Mouse (Mus musculus) forebrain, embryonic 12.5 days (tissue): ENCODE data around the gene Gm20388. TPM values are rescaled to one million over a fixed set of nuclear protein-coding genes. Genes with fewer than 3 reads are reported as not detected.

Experiments
- ATAC-seq: fragments of 200-750 bp; cut with Nextera tagmentation; 2 replicates; pipeline ENCODE4 v1.8.0; 2017; ENCODE audit warnings: moderate TSS enrichment; ENCODE audit not compliant: low FRiP score
- H3K27ac ChIP-seq: fragments of 300-500 bp; sonication (generic); 2 replicates; pipeline ENCODE4 v1.5.1; 2016; ENCODE audit warnings: mild to moderate bottlenecking
- H3K27me3 ChIP-seq: fragments of 300-500 bp; sonication (generic); 2 replicates; pipeline ENCODE4 v1.6.1; 2016; ENCODE audit warnings: mild to moderate bottlenecking
- H3K36me3 ChIP-seq: fragments of 300-500 bp; sonication (generic); replicated peaks from 2 replicates; pipeline ENCODE4 v1.6.1; 2016; ENCODE audit warnings: mild to moderate bottlenecking
- H3K4me1 ChIP-seq: fragments of 300-500 bp; sonication (generic); 2 replicates; pipeline ENCODE4 v1.6.1; 2016
- H3K4me2 ChIP-seq: fragments of 300-500 bp; sonication (generic); 2 replicates; pipeline ENCODE4 v1.6.1; 2016; ENCODE audit warnings: mild to moderate bottlenecking, moderate library complexity
- H3K4me3 ChIP-seq: fragments of 300-500 bp; sonication (generic); replicated peaks from 2 replicates; pipeline ENCODE4 v1.5.1; 2016; ENCODE audit warnings: mild to moderate bottlenecking
- H3K9ac ChIP-seq: fragments of 300-500 bp; sonication (generic); 2 replicates; pipeline ENCODE4 v1.6.1; 2016; ENCODE audit warnings: mild to moderate bottlenecking
- H3K9me3 ChIP-seq: fragments of 300-500 bp; sonication (generic); 2 replicates; pipeline ENCODE4 v1.6.1; 2016
- WGBS: fragments of 180-500 bp; shearing (Covaris S2); methylation state at CpG from one replicate; pipeline ENCODE4 v1.1.7; 2016; 5-methylcytosine and 5-hydroxymethylcytosine counted together
- polyA plus RNA-seq: library from polyadenylated mRNA; unstranded; fragments of >200 nt; fragmentation: Nextera tagmentation; extraction: Ambion mirVana; gene quantifications from 2 replicates; pipeline ENCODE4 v1.2.1, GENCODE M21; 2016

Gene Gm20388
- polyA plus RNA-seq, 1 experiment from 2014 or later = not detected

GRCm38 (mm10) chr8:122276308-122276707, 2365.7 kb downstream of the Gm20388 start:
- H3K4me2 ChIP-seq = no peak overlapping the region
- WGBS = 88% methylated on average over 5 of the region's 5 CpGs
- H3K27me3 ChIP-seq = peaks cover 23% of the 10 kb centered on the region
- no peaks in the 10 kb centered on the region for H3K9me3 ChIP-seq
- no peak for ATAC-seq
- no peak overlapping the region for H3K4me3 ChIP-seq
- no peak overlapping the region for H3K9ac ChIP-seq
- H3K27ac ChIP-seq = no peak overlapping the region
- peaks cover 19% of the 10 kb centered on the region for H3K4me1 ChIP-seq
- H3K36me3 ChIP-seq = no peaks in the 10 kb centered on the region

- no peaks in the 10 kb centered on the region for H3K9me3 ChIP-seq
- 79% methylated on average over 18 of the region's 18 CpGs for WGBS
- H3K4me1 ChIP-seq = peaks cover 22% of the 10 kb centered on the region
- no peaks in the 10 kb centered on the region for H3K36me3 ChIP-seq
- H3K27ac ChIP-seq = no peak overlapping the region
- H3K4me2 ChIP-seq = no peak overlapping the region
- H3K4me3 ChIP-seq = no peak overlapping the region
- H3K9ac ChIP-seq = no peak overlapping the region
- peaks cover 21% of the 10 kb centered on the region for H3K27me3 ChIP-seq
- no peak for ATAC-seq
Observed at GRCm38 (mm10) chr8:122277204-122277995, 2366.8 kb downstream of the Gm20388 start.

- no peak for ATAC-seq
- Histone ChIP-seq H3K4me1 (peaks cover 40% of the 10 kb centered on the region), H3K27me3 (peaks cover 45% of the 10 kb centered on the region), H3K9me3 (no peaks in the 10 kb centered on the region), H3K27ac (no peak overlapping the region), H3K4me3 (no peak overlapping the region), H3K9ac (no peak overlapping the region), H3K4me2 (no peak overlapping the region), H3K36me3 (no peaks in the 10 kb centered on the region)
- WGBS = 85% methylated on average over 4 of the region's 4 CpGs
Observed at GRCm38 (mm10) chr8:122280156-122280555, 2369.5 kb downstream of the Gm20388 start.

DNA sequence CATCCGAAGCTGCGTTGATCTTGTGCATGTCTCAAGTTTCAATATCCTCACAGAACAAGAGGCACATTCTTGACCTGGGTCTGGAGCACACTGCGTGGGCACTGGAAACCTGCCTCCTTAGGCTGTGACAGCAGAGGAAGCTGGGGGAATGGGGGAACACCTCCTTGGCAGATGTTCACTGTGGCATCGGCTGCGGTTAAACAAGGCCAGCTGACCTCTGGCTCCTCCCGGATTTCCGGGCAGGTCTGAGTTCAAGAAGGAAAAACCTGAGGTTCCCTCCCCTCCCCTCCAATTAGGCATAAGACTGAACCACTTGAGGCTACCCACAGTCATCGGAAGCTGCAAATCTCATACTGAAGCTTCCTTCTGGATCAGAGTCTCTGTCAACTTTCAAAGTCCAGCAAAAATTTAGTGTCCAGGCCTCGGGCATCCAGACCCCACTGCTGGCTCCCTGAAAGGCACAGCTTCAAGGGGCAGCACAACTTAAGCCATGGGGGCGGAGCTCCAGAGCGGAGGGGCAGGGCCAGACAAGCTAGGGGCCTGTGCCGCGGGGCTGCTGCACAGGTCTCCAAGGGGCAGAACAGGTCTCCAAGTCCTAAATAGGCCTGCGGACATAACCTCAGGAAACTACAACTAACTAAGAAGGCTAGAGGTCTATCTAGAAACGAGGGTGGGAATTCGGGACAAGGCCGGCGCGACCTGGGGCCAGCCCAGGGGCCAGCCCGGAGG, 2370.1 kb downstream of the Gm20388 start:
- 13% methylated on average over 20 of the region's 20 CpGs for WGBS
- Histone ChIP-seq H3K36me3 (no peaks in the 10 kb centered on the region), H3K4me1 (peaks cover 45% of the 10 kb centered on the region), H3K9ac (no peak overlapping the region; the same call in 1 of the 2 replicates), H3K4me2 (peak overlapping the region; percentile 98), H3K9me3 (no peaks in the 10 kb centered on the region), H3K27ac (peak overlapping the region; percentile 67), H3K4me3 (peak overlapping the region; percentile 56), H3K27me3 (peaks cover 47% of the 10 kb centered on the region)
- ATAC-seq = peak; percentile 46

GRCm38 (mm10) chr8:122281317-122282034, 2370.8 kb downstream of the Gm20388 start:
- peaks cover 50% of the 10 kb centered on the region for H3K4me1 ChIP-seq
- peaks cover 48% of the 10 kb centered on the region for H3K27me3 ChIP-seq

DNA sequence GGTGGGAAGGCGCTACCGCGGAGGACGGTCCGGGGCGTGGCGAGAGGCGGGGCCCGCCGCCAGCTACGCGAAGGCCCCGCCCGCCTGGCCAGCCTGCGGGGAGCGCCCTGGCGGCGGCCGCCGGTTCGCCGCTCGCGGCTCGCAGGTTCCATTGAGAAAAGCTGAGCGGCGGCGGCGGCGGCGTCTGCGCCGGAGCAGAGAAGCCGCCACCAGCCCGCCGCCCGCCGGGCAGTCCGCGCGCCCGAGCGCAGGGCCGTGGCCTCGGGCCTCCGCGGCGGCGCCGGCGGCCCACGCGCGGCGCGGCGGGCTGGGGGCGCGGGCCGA, 2371.4 kb downstream of the Gm20388 start, which contains the start of gene Zfpm1:
Zfpm1 (plus strand) TSS at position 107 of the 324 bp plus-strand sequence.
- peak within 1 kb of the TSS; percentile 68 for H3K9ac ChIP-seq
- WGBS = under 1% methylated on average over 30 of the region's 60 CpGs
- H3K4me3 ChIP-seq = peak within 1 kb of the TSS; percentile 56
- H3K36me3 ChIP-seq = no peaks in the 10 kb centered on the region
- peaks cover 52% of the 10 kb centered on the region for H3K27me3 ChIP-seq
- no peaks in the 10 kb centered on the region for H3K9me3 ChIP-seq
- H3K4me1 ChIP-seq = peaks cover 53% of the 10 kb centered on the region
- H3K4me2 ChIP-seq = peak within 1 kb of the TSS; percentile 98
- no peak for ATAC-seq
- H3K27ac ChIP-seq = peak within 1 kb of the TSS; percentile 69

More at GRCm38 (mm10) chr8:122281317-122282034, 2370.8 kb downstream of the Gm20388 start:
- peak overlapping the region; percentile 56 for H3K4me3 ChIP-seq
- peak overlapping the region; percentile 68 for H3K9ac ChIP-seq
- under 1% methylated on average over 41 of the region's 47 CpGs for WGBS
- no peaks in the 10 kb centered on the region for H3K9me3 ChIP-seq
- peak overlapping the region; percentile 98 for H3K4me2 ChIP-seq
- ATAC-seq = peak; percentile 91
- H3K36me3 ChIP-seq = no peaks in the 10 kb centered on the region
- peak overlapping the region; percentile 69 for H3K27ac ChIP-seq

DNA sequence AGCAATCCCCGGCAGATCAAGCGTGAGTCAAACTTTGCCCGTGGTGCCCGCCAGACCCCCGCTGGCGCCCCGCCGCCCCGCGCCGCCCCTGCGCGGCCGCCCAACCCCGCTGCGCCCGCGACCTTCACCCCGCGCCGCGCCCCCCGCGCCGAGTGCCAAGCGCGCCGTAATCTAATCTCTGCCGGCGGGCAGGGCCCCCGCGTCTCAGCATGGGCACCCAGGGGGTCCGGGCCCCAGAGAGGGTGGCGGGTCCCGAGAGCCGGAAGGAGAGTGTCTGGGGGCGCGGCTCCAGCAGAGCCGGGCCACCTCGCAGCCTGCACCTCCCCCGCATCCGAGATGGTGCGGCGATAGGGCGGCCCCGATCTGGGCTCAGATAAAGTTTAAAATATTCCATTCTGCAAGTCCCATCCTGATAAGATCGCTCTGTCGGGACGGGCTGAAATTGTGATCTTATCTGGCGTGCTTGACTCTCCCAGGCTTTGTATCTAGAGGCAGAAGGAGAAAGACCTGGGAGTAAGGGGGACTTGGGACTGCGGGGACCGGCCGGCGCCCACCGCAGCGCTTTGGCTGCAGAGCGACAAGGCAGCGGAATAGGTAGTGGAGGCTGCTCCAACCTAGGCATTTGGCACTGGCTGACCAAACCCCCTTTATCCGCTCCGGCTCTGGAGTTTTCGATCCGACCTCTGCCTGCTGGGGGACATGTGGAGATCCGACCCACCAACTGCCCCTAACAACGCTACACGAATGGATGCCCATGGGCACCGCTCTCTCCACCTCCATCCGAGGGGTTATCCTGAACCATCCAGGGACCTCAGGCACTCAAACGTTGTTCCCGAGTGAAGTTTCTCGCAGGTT, 2372.1 kb downstream of the Gm20388 start:
- peaks cover 53% of the 10 kb centered on the region for H3K4me1 ChIP-seq
- H3K9ac ChIP-seq = peak overlapping the region; percentile 68
- H3K27me3 ChIP-seq = peaks cover 58% of the 10 kb centered on the region
- H3K27ac ChIP-seq = no peak overlapping the region
- no peaks in the 10 kb centered on the region for H3K36me3 ChIP-seq
- no peak for ATAC-seq
- peak overlapping the region; percentile 56 for H3K4me3 ChIP-seq
- WGBS = under 1% methylated on average over 51 of the region's 70 CpGs
- H3K4me2 ChIP-seq = peak overlapping the region; percentile 98
- no peaks in the 10 kb centered on the region for H3K9me3 ChIP-seq

DNA sequence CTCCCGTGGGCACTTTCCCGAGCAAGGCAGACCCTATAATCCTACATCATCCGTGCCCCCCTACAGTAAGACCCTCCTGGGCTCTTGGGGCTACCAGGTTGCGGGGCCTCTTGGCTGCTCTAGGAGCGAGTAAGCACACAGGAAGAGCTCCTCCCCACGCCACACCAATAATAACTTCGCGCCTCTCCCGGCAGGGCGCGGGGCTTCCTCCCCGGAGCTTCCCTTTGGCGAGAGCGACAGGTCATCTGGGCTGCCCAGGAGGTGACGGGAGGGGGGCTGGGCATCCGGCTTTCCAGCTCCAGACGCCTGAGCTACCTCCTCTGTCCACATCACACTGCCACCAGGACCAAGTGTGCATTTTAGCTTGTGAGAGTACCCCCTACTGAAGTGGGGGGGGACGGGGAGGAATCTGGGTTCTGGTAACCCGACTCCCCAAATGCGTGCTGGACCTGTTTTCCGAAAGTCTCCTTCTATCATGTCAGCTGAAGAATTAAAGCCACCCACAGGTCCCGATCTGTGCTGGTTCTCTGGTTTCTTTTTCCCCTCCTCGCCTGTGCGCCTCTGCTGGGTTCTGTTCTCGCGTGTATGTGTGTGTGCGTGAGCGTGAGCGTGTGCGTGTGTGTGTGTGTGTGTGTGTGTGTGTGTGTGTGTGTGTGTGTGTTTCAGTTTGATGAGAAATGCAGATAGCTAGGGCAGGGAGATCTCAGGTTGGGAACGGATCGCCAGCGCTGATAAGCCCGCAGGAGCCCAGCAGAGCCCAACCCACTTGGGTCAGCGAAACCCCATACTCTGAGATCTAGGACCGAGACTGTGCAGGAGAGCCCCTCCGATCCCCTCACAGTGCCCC, 2372.9 kb downstream of the Gm20388 start:
- Histone ChIP-seq H3K4me3 (peak overlapping the region; percentile 56), H3K9ac (peak overlapping the region; percentile 48), H3K36me3 (no peaks in the 10 kb centered on the region), H3K4me1 (peaks cover 53% of the 10 kb centered on the region), H3K9me3 (no peaks in the 10 kb centered on the region), H3K4me2 (peak overlapping the region; percentile 98), H3K27me3 (peaks cover 63% of the 10 kb centered on the region), H3K27ac (peak overlapping the region; percentile 50; the same call in 1 of the 2 replicates)
- ATAC-seq = no peak
- WGBS = 1% methylated on average over 36 of the region's 37 CpGs

DNA sequence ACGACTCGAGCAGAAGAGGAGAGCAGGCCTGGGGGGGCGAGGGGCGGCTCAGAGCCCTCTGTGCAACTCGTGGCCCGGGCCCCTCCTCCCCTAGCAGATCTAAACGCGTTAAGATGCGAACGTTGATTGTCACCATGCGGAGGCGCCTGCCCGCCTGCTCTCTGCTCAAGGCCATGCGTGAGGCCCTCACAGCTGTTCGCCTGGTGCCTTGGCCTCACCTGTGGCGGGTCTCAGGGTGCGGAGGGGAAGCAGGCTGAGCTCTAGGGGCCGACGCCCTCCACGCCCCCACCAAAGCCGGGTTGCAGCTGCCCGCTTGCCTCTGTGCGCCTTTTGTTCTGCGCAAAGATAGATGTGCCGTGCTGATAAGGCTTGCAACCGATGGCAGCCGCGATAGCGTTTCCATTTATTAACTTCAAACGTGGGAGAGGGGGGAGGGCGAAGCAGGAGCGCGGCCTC, 2373.6 kb downstream of the Gm20388 start:
- peaks cover 53% of the 10 kb centered on the region for H3K4me1 ChIP-seq
- H3K9me3 ChIP-seq = no peaks in the 10 kb centered on the region
- under 1% methylated on average over 33 of the region's 33 CpGs for WGBS
- ATAC-seq = no peak
- H3K27ac ChIP-seq = peak overlapping the region; percentile 50; the same call in 1 of the 2 replicates
- peaks cover 66% of the 10 kb centered on the region for H3K27me3 ChIP-seq
- peak overlapping the region; percentile 48 for H3K9ac ChIP-seq
- peak overlapping the region; percentile 98 for H3K4me2 ChIP-seq
- H3K36me3 ChIP-seq = no peaks in the 10 kb centered on the region
- H3K4me3 ChIP-seq = peak overlapping the region; percentile 56

GRCm38 (mm10) chr8:122284659-122285261, 2374.1 kb downstream of the Gm20388 start:
- peak overlapping the region; percentile 56 for H3K4me3 ChIP-seq
- peak overlapping the region; percentile 50; the same call in 1 of the 2 replicates for H3K27ac ChIP-seq
- peaks cover 71% of the 10 kb centered on the region for H3K27me3 ChIP-seq
- 4% methylated on average over 21 of the region's 21 CpGs for WGBS
- no peaks in the 10 kb centered on the region for H3K36me3 ChIP-seq
- H3K9ac ChIP-seq = peak overlapping the region; percentile 48
- no peaks in the 10 kb centered on the region for H3K9me3 ChIP-seq
- peaks cover 55% of the 10 kb centered on the region for H3K4me1 ChIP-seq
- ATAC-seq = no peak
- H3K4me2 ChIP-seq = peak overlapping the region; percentile 98
